Mouse (Mus musculus): ENCODE measurements around the gene Zfp109.
"Not testable (repeated sequence)": the region's sequence is repeated elsewhere in the genome, so short reads cannot be mapped to it uniquely, and the experiment has no call there.

The Zfp109 gene

GRCm38 (mm10) chr7:24237040-24237791 lies at the start of gene Zfp109:
Gene Zfp109 (minus strand): TSS chr7:24237560.
- DNase-seq, result peak; percentile 85

GRCm38 (mm10) chr7:24286916-24287315 lies 49.6 kb upstream of the Zfp109 start:
- DNase-seq, result no peak

GRCm38 (mm10) chr7:24286090-24286489 lies 48.7 kb upstream of the Zfp109 start:
- DNase-seq, result no peak

- no peak for DNase-seq
These were observed 43.4 kb upstream of the Zfp109 start for GRCm38 (mm10) chr7:24280858-24281145.

GRCm38 (mm10) chr7:24280031-24280857 lies 42.9 kb upstream of the Zfp109 start:
- DNase-seq, result no peak

GRCm38 (mm10) chr7:24278771-24279170 lies 41.4 kb upstream of the Zfp109 start:
- DNase-seq, result not testable (repeated sequence)

GRCm38 (mm10) chr7:24274456-24274855 lies 37.1 kb upstream of the Zfp109 start:
- DNase-seq, result no peak

GRCm38 (mm10) chr7:24271191-24271590 lies 33.8 kb upstream of the Zfp109 start:
- DNase-seq, result no peak

GRCm38 (mm10) chr7:24270288-24270672 lies 32.9 kb upstream of the Zfp109 start, which contains the start of gene Zfp93:
Gene Zfp93 (plus strand): TSS chr7:24270420.
- DNase-seq, result peak; percentile 93

GRCm38 (mm10) chr7:24269667-24270287 lies 32.4 kb upstream of the Zfp109 start:
- DNase-seq, result no peak

- DNase-seq, result no peak
These were observed 31.9 kb upstream of the Zfp109 start for GRCm38 (mm10) chr7:24269256-24269655.

GRCm38 (mm10) chr7:24268176-24269155 lies 31.1 kb upstream of the Zfp109 start:
- DNase-seq, result no peak

GRCm38 (mm10) chr7:24260000-24260312 lies 22.6 kb upstream of the Zfp109 start:
- DNase-seq, result no peak

GRCm38 (mm10) chr7:24259306-24259999 lies 22.1 kb upstream of the Zfp109 start:
- DNase-seq, result no peak

- peak; percentile 91 for DNase-seq
These were observed 17.5 kb upstream of the Zfp109 start, which contains the start of gene Zfp108 for GRCm38 (mm10) chr7:24254633-24255474. Gene Zfp108 (plus strand): TSS chr7:24254794.

GRCm38 (mm10) chr7:24253779-24254615 lies 16.6 kb upstream of the Zfp109 start:
- DNase-seq, result no peak

GRCm38 (mm10) chr7:24211343-24211742 lies 26.0 kb downstream of the Zfp109 start, which contains the start of gene Zfp111:
Gene Zfp111 (minus strand): TSS chr7:24211443.
- DNase-seq, result no peak

- no peak for DNase-seq
These were observed 27.1 kb downstream of the Zfp109 start for GRCm38 (mm10) chr7:24210296-24210695.

GRCm38 (mm10) chr7:24208282-24208886 lies 29.0 kb downstream of the Zfp109 start:
- no peak for DNase-seq
